Mouse (Mus musculus) embryonic fibroblast, embryonic 13.5 days (primary cell): Measurements from ENCODE around the gene Gm10100.
"Not testable (repeated sequence)": the region's sequence is repeated elsewhere in the genome, so short reads cannot be mapped to it uniquely, and the experiment has no call there.

Source experiments
- CTCF ChIP-seq: IDR thresholded peaks from 2 replicates; pipeline ENCODE4 v1.5.1; 2011; ENCODE audit warnings: mild to moderate bottlenecking, control low read depth, low read length, moderate library complexity, borderline replicate concordance; ENCODE audit not compliant: insufficient read depth
- POLR2A ChIP-seq: IDR thresholded peaks from 2 replicates; pipeline ENCODE4 v1.6.1; 2011; ENCODE audit warnings: low read depth, mild to moderate bottlenecking, control low read depth, low read length, moderate library complexity

DNA sequence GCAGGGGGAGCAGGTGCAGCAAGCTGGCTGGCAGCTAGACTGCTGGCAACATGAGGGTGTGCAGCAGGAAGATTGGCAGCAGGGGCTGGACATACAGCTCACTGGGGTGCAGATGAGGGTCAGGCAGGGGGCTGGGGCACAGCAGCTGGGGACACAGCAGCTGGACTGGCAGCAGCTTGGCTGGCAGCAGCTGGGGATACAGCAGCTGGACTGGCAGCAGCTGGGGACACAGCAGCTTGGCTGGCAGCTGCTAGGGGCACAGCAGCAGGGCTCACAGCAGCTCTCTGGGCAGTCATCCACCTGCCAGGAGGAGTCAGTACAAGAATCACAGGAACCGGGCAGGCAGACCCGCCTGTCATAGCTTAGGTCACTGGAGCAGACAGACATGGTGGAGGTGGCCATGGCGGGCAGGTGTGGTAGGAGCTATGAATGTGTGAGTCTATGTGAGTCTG, 35.9 kb upstream of the Gm10100 start, which contains the start of gene Gm19402:
- not testable (repeated sequence) for TF ChIP-seq POLR2A, CTCF
